Mouse (Mus musculus) bone marrow macrophage, adult 2 months (primary cell): ENCODE measurements around the gene Zfp444.

ENCODE experiments used
- CTCF ChIP-seq: IDR thresholded peaks from 2 replicates; pipeline ENCODE4 v1.5.1; 2012; ENCODE audit warnings: low read depth, mild to moderate bottlenecking, low read length, moderate library complexity
- POLR2A ChIP-seq: IDR thresholded peaks from 2 replicates; pipeline ENCODE4 v1.6.1; 2012; ENCODE audit warnings: mild to moderate bottlenecking, low read depth, low read length, borderline replicate concordance

GRCm38 (mm10) chr7:6154164-6154563 is 17.9 kb upstream of the Zfp444 start:
- TF ChIP-seq CTCF (no peak), POLR2A (no peak)
